ENCODE assay signal across 5 mouse cellular contexts in the genomic region with DNA sequence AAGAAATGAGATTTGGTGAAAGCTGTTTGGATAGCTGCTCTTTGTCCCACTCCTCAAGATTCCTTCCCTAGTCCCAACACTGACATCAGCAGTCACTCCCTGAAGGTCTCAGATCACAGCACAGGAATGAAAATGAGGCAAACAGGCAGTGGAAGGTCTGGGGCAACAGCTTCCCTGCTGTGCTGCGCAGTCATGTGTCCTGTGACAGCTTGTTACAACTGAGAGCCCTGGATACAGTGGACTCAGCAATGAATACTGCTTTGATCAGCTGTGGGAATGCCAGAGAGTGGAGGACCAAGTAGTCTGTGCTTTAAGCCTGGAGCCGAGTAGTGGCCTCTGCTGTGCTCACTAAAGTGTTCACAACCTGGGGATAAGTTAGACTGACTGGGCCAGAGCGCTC. TPM values are rescaled to one million over a fixed set of nuclear protein-coding genes. Genes with fewer than 3 reads are reported as not detected.
"Had no signal": no experiment of that assay in that cellular context is flagged by ENCODE, and none has a peak within 500 bp of the region (broad histone marks: within the 10 kb centered on the region; RNA-seq: fewer than 3 reads in every experiment).

No protein-coding gene starts in this region.

RNA-seq across cellular contexts. Expression of a gene that starts 42.0 kb away (rescaled TPM):
- total RNA-seq: megakaryocyte, adult 5-6 weeks; megakaryocyte-erythroid progenitor cell, adult 5-6 weeks had no signal
- polyA plus RNA-seq: lung, embryonic 16.5 days; small intestine, adult 2 months; thymus, postnatal 0 days had no signal
